Mouse (Mus musculus) inflammation-experienced regulatory T-cells, adult 6 months (primary cell): ENCODE data around the gene Ubtfl1. TPM values are rescaled to one million over a fixed set of nuclear protein-coding genes. Genes with fewer than 3 reads are reported as not detected.
"Not testable (repeated sequence)": the region's sequence is repeated elsewhere in the genome, so short reads cannot be mapped to it uniquely, and the experiment has no call there.

Experiments
- ATAC-seq: one replicate; pipeline ENCODE4 v1.8.0; 2017
- polyA plus RNA-seq, 3 experiments: library from polyadenylated mRNA; unstranded; fragments of 100-300 nt; shearing (Covaris generic); gene quantifications; one replicate each; pipeline ENCODE4 v1.2.1; 2017

Ubtfl1 gene
- under 1 TPM in 1 of 3 experiments, not detected in 2; 0.12 TPM for polyA plus RNA-seq

DNA sequence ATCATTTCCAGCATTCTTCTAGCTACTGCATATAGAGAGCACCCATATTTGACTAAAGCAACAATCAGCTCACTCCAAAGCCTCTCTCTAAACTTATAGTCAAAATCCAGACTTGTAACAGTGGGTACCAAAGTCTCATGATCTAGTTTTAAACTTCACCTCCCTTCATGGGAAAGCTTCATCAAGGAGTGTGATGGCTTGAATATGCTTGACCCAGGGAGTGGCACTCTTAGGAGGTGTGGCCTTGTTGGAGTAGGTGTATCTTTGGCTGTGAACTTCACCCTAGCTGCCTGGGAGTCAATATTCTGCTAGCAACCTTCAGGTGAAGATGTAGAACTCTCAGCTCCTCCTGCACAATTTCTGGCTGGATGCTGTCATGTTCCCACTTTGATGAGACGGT, at the start of gene Ubtfl1:
TSS of gene Ubtfl1 (plus strand) at position 301 of the 400 bp plus-strand sequence.
- no peak for ATAC-seq

GRCm38 (mm10) chr9:18373026-18373425, 31.2 kb upstream of the Ubtfl1 start:
- ATAC-seq, result not testable (repeated sequence)

- no peak for ATAC-seq
Measured at GRCm38 (mm10) chr9:18385782-18386181, 18.4 kb upstream of the Ubtfl1 start.

GRCm38 (mm10) chr9:18399629-18400028, 4.6 kb upstream of the Ubtfl1 start:
- no peak for ATAC-seq

- ATAC-seq, result not testable (repeated sequence)
Measured at GRCm38 (mm10) chr9:18402895-18403294, 1.3 kb upstream of the Ubtfl1 start, which contains the start of gene Naalad2. Gene Naalad2, minus strand, starts transcription at chr9:18402995.

DNA sequence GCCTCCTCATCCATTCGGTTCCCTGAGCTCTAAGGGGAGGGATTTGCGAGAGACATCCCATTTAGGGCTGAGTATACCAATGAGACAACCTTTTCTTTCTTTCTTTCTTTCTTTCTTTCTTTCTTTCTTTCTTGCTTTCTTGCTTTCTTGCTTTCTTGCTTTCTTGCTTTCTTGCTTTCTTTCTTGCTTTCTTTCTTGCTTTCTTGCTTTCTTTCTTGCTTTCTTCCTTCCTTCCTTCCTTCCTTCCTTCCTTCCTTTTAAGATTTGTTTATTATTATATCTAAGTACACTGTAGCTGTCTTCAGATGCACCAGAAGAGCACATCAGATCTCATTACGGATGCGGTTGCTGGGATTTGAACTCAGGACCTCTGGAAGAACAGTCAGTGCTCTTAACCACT, 8.2 kb downstream of the Ubtfl1 start:
- not testable (repeated sequence) for ATAC-seq

GRCm38 (mm10) chr9:18430354-18430753, 26.1 kb downstream of the Ubtfl1 start, which contains the start of gene Mbd3l2:
Gene Mbd3l2, plus strand, starts transcription at chr9:18430654.
- ATAC-seq, result no peak

- no peak for ATAC-seq
Measured at GRCm38 (mm10) chr9:18431687-18432086, 27.5 kb downstream of the Ubtfl1 start.

DNA sequence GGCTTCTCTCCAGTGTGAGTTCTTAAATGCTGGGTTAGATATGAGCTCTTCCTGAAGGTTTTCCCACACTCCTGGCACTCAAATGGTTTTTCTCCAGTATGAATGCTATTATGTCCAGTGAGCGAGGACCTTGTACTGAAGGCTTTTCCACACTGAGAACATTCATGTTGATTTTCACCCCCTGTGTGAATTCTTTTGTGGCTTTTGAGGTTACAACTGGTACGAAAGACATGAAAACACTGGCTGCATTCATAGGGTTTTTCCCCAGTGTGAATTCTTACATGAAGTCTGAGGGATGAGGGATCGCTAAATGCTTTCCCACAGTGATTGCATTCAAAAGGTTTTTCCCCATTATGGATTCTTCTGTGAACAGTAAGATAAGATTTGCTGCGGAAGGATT, 52.3 kb downstream of the Ubtfl1 start:
- ATAC-seq, result no peak

Other genes with a start within 250 kb of the Ubtfl1 start
- gene Chordc1, start 112.3 kb upstream of the Ubtfl1 start, polyA plus RNA-seq, result 100 to 1,000 TPM; 115 to 167 (median 118) TPM
- gene Naalad2, start 1.4 kb upstream of the Ubtfl1 start, polyA plus RNA-seq, result under 1 TPM; 0.17 to 0.63 (median 0.42) TPM
- not detected for gene Mbd3l2, start 26.2 kb downstream of the Ubtfl1 start, polyA plus RNA-seq
- 1 to 10 TPM; 2.0 to 3.1 (median 2.1) TPM for gene Zfp558, start 73.8 kb downstream of the Ubtfl1 start, polyA plus RNA-seq
- gene Mbd3l1, start 73.9 kb downstream of the Ubtfl1 start, polyA plus RNA-seq, result not detected